Comparison of ENCODE assay signal across 10 mouse cellular contexts in the genomic region with DNA sequence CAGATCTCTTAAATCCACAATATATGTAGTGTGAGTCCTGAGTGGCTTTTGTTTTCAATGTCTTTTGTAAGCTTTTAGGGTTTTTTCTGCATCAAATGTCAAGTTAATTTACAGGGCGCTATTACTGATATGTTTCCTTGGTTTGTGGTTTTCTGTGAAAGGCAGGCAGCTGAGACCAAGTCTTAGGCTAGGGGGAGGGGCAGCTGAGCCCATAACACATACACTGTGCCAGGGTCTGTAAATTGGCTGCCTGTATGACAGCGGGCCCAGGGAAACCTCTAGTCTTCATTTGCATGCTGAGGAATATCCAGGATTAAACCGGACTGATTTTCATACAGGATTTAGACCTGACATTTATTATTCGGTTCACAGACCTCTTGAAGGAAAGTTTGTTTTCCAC.
A peak's percentile ranks its signal among the peaks of the same experiment; 100 is the strongest.
DNase-seq lines count a peak whose midpoint lies in the region; ATAC-seq and TF ChIP-seq lines count a peak whose summit lies in the region.
"Had no signal": no experiment of that assay in that cellular context is flagged by ENCODE, and none has a peak within 500 bp of the region (broad histone marks: within the 10 kb centered on the region; RNA-seq: fewer than 3 reads in every experiment).

No protein-coding gene starts in this region.

- no peaks in the 10 kb centered on the region for H3K27me3 ChIP-seq in hindbrain, embryonic 10.5 days (ENCODE audit: insufficient read depth, poor library complexity, severe bottlenecking)
- H3K27me3 ChIP-seq in midbrain, embryonic 16.5 days (ENCODE audit: control insufficient read depth, insufficient read depth, low read depth, low read length) = no peaks in the 10 kb centered on the region
- H3K27me3 ChIP-seq: limb, embryonic 13.5 days had no signal

- peak overlapping the region; percentile 78 for H3K27ac ChIP-seq in hindbrain, embryonic 10.5 days
- peak overlapping the region; percentile 87 for H3K27ac ChIP-seq in midbrain, embryonic 16.5 days (ENCODE audit: low read length)
- H3K27ac ChIP-seq: limb, embryonic 13.5 days had no signal

- H3K4me1 ChIP-seq in hindbrain, embryonic 10.5 days (replicated peaks) = peaks cover 42% of the 10 kb centered on the region
- peaks cover 12% of the 10 kb centered on the region for H3K4me1 ChIP-seq in midbrain, embryonic 16.5 days (ENCODE audit: control insufficient read depth, insufficient read depth, low read length)
- H3K4me1 ChIP-seq in lung, adult 2 months (ENCODE audit: control insufficient read depth, insufficient read depth, low read length) = no peaks in the 10 kb centered on the region
- H3K4me1 ChIP-seq: limb, embryonic 13.5 days had no signal

- peak; percentile 31 for DNase-seq in cerebellum, adult 11 months
- no peak for DNase-seq in cerebellum, adult 9-10 months
- DNase-seq in hindbrain, embryonic 10.5 days (ENCODE audit: low spot score) = peak; percentile 29
- DNase-seq in lung, adult 2 months = no peak
- no peak for DNase-seq in adrenal gland, postnatal 10 days
- no peak for DNase-seq in testis, postnatal 14 days (ENCODE audit: low spot score)
- DNase-seq: lung, postnatal 10 days had no signal

- peak overlapping the region; percentile 18; the same call in 1 of the 2 replicates for H3K4me2 ChIP-seq in midbrain, embryonic 16.5 days (ENCODE audit: low read length)
- H3K4me2 ChIP-seq: limb, embryonic 13.5 days had no signal

- 54% methylated on average over 4 of the region's 4 CpGs for WGBS in hindbrain, embryonic 10.5 days
- 8% methylated on average over 4 of the region's 4 CpGs for WGBS in midbrain, embryonic 16.5 days
- 52% methylated on average over 4 of the region's 4 CpGs for WGBS in lung, adult 2 months

- no peak for TF ChIP-seq CTCF in lung, adult 2 months (IDR thresholded peaks at IDR 0.05; ENCODE audit: insufficient read depth, low read length)

- TF ChIP-seq POLR2A in lung, adult 2 months (IDR thresholded peaks at IDR 0.05; ENCODE audit: borderline replicate concordance, extremely low read depth, low read depth, low read length) = no peak

- H3K9me3 ChIP-seq in hindbrain, embryonic 10.5 days = no peaks in the 10 kb centered on the region
- H3K9me3 ChIP-seq in midbrain, embryonic 16.5 days (replicated peaks; ENCODE audit: control insufficient read depth, low read length, poor library complexity, severe bottlenecking) = no peaks in the 10 kb centered on the region
- H3K9me3 ChIP-seq: limb, embryonic 13.5 days had no signal

- H3K4me3 ChIP-seq in hindbrain, embryonic 10.5 days = no peak overlapping the region
- no peak overlapping the region for H3K4me3 ChIP-seq in midbrain, embryonic 16.5 days (ENCODE audit: low read depth, low read length)
- H3K4me3 ChIP-seq in lung, adult 2 months (replicated peaks; ENCODE audit: extremely low read depth, low read depth, low read length) = no peak overlapping the region
- H3K4me3 ChIP-seq: limb, embryonic 13.5 days had no signal

- H3K9ac ChIP-seq in midbrain, embryonic 16.5 days (ENCODE audit: low read depth, low read length) = peak overlapping the region; percentile 41
- H3K9ac ChIP-seq: limb, embryonic 13.5 days had no signal

- H3K36me3 ChIP-seq in hindbrain, embryonic 10.5 days = no peaks in the 10 kb centered on the region
- H3K36me3 ChIP-seq in midbrain, embryonic 16.5 days (ENCODE audit: control insufficient read depth, insufficient read depth, low read length) = no peaks in the 10 kb centered on the region
- H3K36me3 ChIP-seq: limb, embryonic 13.5 days had no signal

- peak; percentile 83 for ATAC-seq in common myeloid progenitor, adult 5-6 weeks (replicated peaks; ENCODE audit: low read depth, poor library complexity, severe bottlenecking)
- peak; percentile 95 for ATAC-seq in midbrain, embryonic 16.5 days

Comparison
In these comparisons a context has a peak if more than half of its experiments do, and no peak if none do; other contexts are left out.
1. DNase-seq: peak in cerebellum, adult 11 months (single experiment) and hindbrain, embryonic 10.5 days (single experiment); none in cerebellum, adult 9-10 months (single experiment), lung, adult 2 months (single experiment), adrenal gland, postnatal 10 days (single experiment) and testis, postnatal 14 days (single experiment).